Mouse (Mus musculus): Measurements from ENCODE around the gene Dse.

DNA sequence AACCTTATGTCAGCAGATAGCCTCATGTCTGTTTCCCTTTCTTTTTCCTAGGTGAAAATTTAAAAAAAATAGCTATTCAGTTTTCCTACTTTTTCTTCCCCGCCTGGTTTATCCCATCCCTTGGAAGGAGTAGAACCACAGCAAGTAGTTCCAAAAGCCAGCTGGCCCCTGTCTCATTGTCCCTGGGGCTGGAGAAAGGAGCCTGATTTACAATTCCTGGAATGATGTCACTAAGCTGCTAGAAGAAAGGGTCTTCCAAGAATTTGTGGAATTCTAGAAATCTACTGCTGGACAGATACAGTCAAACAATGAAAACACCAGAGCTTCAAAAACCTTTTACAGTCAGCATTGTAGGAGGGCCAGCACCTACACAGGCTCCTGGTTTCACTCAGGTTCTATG is 6.8 kb downstream of the Dse start:
- TF ChIP-seq POLR2A (IDR thresholded peaks at IDR 0.05; ENCODE audit: extremely low read depth, insufficient read depth, low read length) (no peak), CTCF (IDR thresholded peaks at IDR 0.05; ENCODE audit: low read depth, low read length) (no peak)

All from liver, adult 2 months (tissue).